Mouse (Mus musculus): ENCODE results near the gene Chst11. TPM values are rescaled to one million over a fixed set of nuclear protein-coding genes. Genes with fewer than 3 reads are reported as not detected.

Gene Chst11
- polyA plus RNA-seq, 1 experiment from 2014 or later = 3.7 TPM

Other genes with a start within 250 kb of the Chst11 start
- gene Nfyb, start 221.4 kb upstream of the Chst11 start, polyA plus RNA-seq (2015; fragmentation: Nextera tagmentation; extraction: Ambion mirVana) = 39.5 and 43.5 TPM in 2 replicates
- 61.1 and 68.8 TPM in 2 replicates for gene Txnrd1, start 151.5 kb upstream of the Chst11 start, polyA plus RNA-seq (2015; fragmentation: Nextera tagmentation; extraction: Ambion mirVana)
- gene Eid3, start 118.9 kb upstream of the Chst11 start, polyA plus RNA-seq (2015; fragmentation: Nextera tagmentation; extraction: Ambion mirVana) = 0.12 TPM in 1 of 2 replicates, not detected in the other

All from limb, embryonic 15.5 days (tissue).